Mouse (Mus musculus): ENCODE measurements around the gene Mzf1. TPM values are rescaled to one million over a fixed set of nuclear protein-coding genes. Genes with fewer than 3 reads are reported as not detected.
A peak's percentile ranks its signal among the peaks of the same experiment; 100 is the strongest.

The Mzf1 gene
- polyA plus RNA-seq, 1 experiment = 14.3 TPM

DNA sequence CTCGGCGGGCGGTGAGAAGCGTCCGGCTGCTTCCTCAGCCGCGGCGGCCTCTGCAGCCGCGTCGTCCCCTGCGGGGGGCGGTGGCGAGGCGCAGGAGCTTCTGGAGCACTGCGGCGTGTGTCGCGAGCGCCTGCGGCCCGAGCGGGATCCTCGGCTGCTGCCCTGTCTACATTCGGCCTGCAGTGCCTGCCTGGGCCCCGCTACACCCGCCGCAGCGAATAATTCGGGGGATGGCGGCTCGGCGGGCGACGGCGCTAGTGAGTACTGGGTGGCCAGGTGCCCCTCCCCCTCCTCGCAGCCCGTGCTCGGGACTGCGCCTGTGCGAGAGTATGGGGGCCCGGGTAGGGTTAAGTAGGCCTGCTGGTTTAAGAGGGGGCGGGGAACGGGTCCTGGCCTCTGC is 29.8 kb downstream of the Mzf1 start:
- TF ChIP-seq POLR2A (IDR thresholded peaks at IDR 0.05; ENCODE audit: extremely low read depth, insufficient read depth, low read length) (no peak), CTCF (IDR thresholded peaks at IDR 0.05; ENCODE audit: extremely low read depth, insufficient read depth, low read length) (no peak)
- Histone ChIP-seq H3K27ac (ENCODE audit: insufficient read depth, low read length) (peak overlapping the region; percentile 94), H3K4me1 (ENCODE audit: control insufficient read depth, insufficient read depth, low read length) (peaks cover 9% of the 10 kb centered on the region; the same call in 1 of the 2 replicates), H3K4me3 (ENCODE audit: insufficient read depth, low read length) (peak overlapping the region; percentile 59)

GRCm38 (mm10) chr7:13023928-13024731 is 30.4 kb downstream of the Mzf1 start:
- H3K4me3 ChIP-seq (ENCODE audit: insufficient read depth, low read length) = peak overlapping the region; percentile 59
- TF ChIP-seq POLR2A (IDR thresholded peaks at IDR 0.05; ENCODE audit: extremely low read depth, insufficient read depth, low read length) = peak; percentile 69
- TF ChIP-seq CTCF (IDR thresholded peaks at IDR 0.05; ENCODE audit: extremely low read depth, insufficient read depth, low read length) = no peak
- peaks cover 9% of the 10 kb centered on the region; the same call in 1 of the 2 replicates for H3K4me1 ChIP-seq (ENCODE audit: control insufficient read depth, insufficient read depth, low read length)
- peak overlapping the region; percentile 94 for H3K27ac ChIP-seq (ENCODE audit: insufficient read depth, low read length)

GRCm38 (mm10) chr7:13022773-13023535 is 31.6 kb downstream of the Mzf1 start:
- Histone ChIP-seq H3K4me3 (ENCODE audit: insufficient read depth, low read length) (peak overlapping the region; percentile 59), H3K4me1 (ENCODE audit: control insufficient read depth, insufficient read depth, low read length) (peaks cover 9% of the 10 kb centered on the region; the same call in 1 of the 2 replicates), H3K27ac (ENCODE audit: insufficient read depth, low read length) (no peak overlapping the region)
- TF ChIP-seq POLR2A (IDR thresholded peaks at IDR 0.05; ENCODE audit: extremely low read depth, insufficient read depth, low read length) (no peak), CTCF (IDR thresholded peaks at IDR 0.05; ENCODE audit: extremely low read depth, insufficient read depth, low read length) (no peak)

- no peak overlapping the region for H3K4me3 ChIP-seq (ENCODE audit: insufficient read depth, low read length)
- TF ChIP-seq POLR2A (IDR thresholded peaks at IDR 0.05; ENCODE audit: extremely low read depth, insufficient read depth, low read length) = no peak
- no peak for TF ChIP-seq CTCF (IDR thresholded peaks at IDR 0.05; ENCODE audit: extremely low read depth, insufficient read depth, low read length)
- H3K27ac ChIP-seq (ENCODE audit: insufficient read depth, low read length) = no peak overlapping the region
- no peaks in the 10 kb centered on the region for H3K4me1 ChIP-seq (ENCODE audit: control insufficient read depth, insufficient read depth, low read length)
These were observed 39.3 kb downstream of the Mzf1 start for GRCm38 (mm10) chr7:13015217-13015616.

GRCm38 (mm10) chr7:13014275-13014839 is 40.2 kb downstream of the Mzf1 start:
- Histone ChIP-seq H3K4me3 (ENCODE audit: insufficient read depth, low read length) (no peak overlapping the region), H3K27ac (ENCODE audit: insufficient read depth, low read length) (no peak overlapping the region), H3K4me1 (ENCODE audit: control insufficient read depth, insufficient read depth, low read length) (no peaks in the 10 kb centered on the region)
- no peak for TF ChIP-seq POLR2A (IDR thresholded peaks at IDR 0.05; ENCODE audit: extremely low read depth, insufficient read depth, low read length)
- no peak for TF ChIP-seq CTCF (IDR thresholded peaks at IDR 0.05; ENCODE audit: extremely low read depth, insufficient read depth, low read length)

GRCm38 (mm10) chr7:13013671-13014070 is 40.9 kb downstream of the Mzf1 start:
- H3K4me1 ChIP-seq (ENCODE audit: control insufficient read depth, insufficient read depth, low read length) = no peaks in the 10 kb centered on the region
- no peak overlapping the region for H3K4me3 ChIP-seq (ENCODE audit: insufficient read depth, low read length)
- TF ChIP-seq CTCF (IDR thresholded peaks at IDR 0.05; ENCODE audit: extremely low read depth, insufficient read depth, low read length) (no peak), POLR2A (IDR thresholded peaks at IDR 0.05; ENCODE audit: extremely low read depth, insufficient read depth, low read length) (no peak)
- H3K27ac ChIP-seq (ENCODE audit: insufficient read depth, low read length) = no peak overlapping the region

- peak within 1 kb of the TSS; percentile 81 for H3K4me3 ChIP-seq (ENCODE audit: insufficient read depth, low read length)
- TF ChIP-seq POLR2A (IDR thresholded peaks at IDR 0.05; ENCODE audit: extremely low read depth, insufficient read depth, low read length) = no peak
- no peak for TF ChIP-seq CTCF (IDR thresholded peaks at IDR 0.05; ENCODE audit: extremely low read depth, insufficient read depth, low read length)
- H3K4me1 ChIP-seq (ENCODE audit: control insufficient read depth, insufficient read depth, low read length) = no peaks in the 10 kb centered on the region
- peak within 1 kb of the TSS; percentile 93 for H3K27ac ChIP-seq (ENCODE audit: insufficient read depth, low read length)
These were observed 44.3 kb downstream of the Mzf1 start, which contains the start of gene Zbtb45 for GRCm38 (mm10) chr7:13010005-13010908. Gene Zbtb45 (minus strand): TSS chr7:13010034.

GRCm38 (mm10) chr7:13009143-13010004 is 45.2 kb downstream of the Mzf1 start:
- Histone ChIP-seq H3K27ac (ENCODE audit: insufficient read depth, low read length) (peak overlapping the region; percentile 93), H3K4me1 (ENCODE audit: control insufficient read depth, insufficient read depth, low read length) (no peaks in the 10 kb centered on the region), H3K4me3 (ENCODE audit: insufficient read depth, low read length) (peak overlapping the region; percentile 81)
- TF ChIP-seq POLR2A (IDR thresholded peaks at IDR 0.05; ENCODE audit: extremely low read depth, insufficient read depth, low read length) (peak; percentile 79), CTCF (IDR thresholded peaks at IDR 0.05; ENCODE audit: extremely low read depth, insufficient read depth, low read length) (peak; percentile 59)
